Mouse (Mus musculus) gonadal fat pad, adult 2 months (tissue): ENCODE measurements around the gene Gm49366. TPM values are rescaled to one million over a fixed set of nuclear protein-coding genes. Genes with fewer than 3 reads are reported as not detected.
"Not testable (repeated sequence)": the region's sequence is repeated elsewhere in the genome, so short reads cannot be mapped to it uniquely, and the experiment has no call there.

ENCODE experiments used
- DNase-seq: peaks from one replicate; pipeline ENCODE4 v3.0.0-alpha.2; 2012; ENCODE audit warnings: low read depth
- polyA plus RNA-seq: library from polyadenylated mRNA; depleted of rRNA; stranded (reverse); fragments of >200 nt; gene quantifications from 2 replicates; pipeline ENCODE4 v1.2.3, GENCODE M21; 2012; rRNA removed

Gm49366 gene
- polyA plus RNA-seq, 1 experiment: not detected

GRCm38 (mm10) chr12:84083842-84084241 lies 45.1 kb downstream of the Gm49366 start:
- peak; percentile 94 for DNase-seq

GRCm38 (mm10) chr12:84084581-84084980 lies 45.8 kb downstream of the Gm49366 start:
- peak; percentile 97 for DNase-seq

- DNase-seq: not testable (repeated sequence)
Observed at GRCm38 (mm10) chr12:84094666-84095065, 55.9 kb downstream of the Gm49366 start.

- DNase-seq: no peak
Observed at GRCm38 (mm10) chr12:84099605-84100004, 60.9 kb downstream of the Gm49366 start.

- DNase-seq: no peak
Observed at GRCm38 (mm10) chr12:84100071-84100470, 61.3 kb downstream of the Gm49366 start.

- not testable (repeated sequence) for DNase-seq
Observed at GRCm38 (mm10) chr12:84100604-84101492, 62.1 kb downstream of the Gm49366 start, which contains the start of gene Acot6. TSS of gene Acot6 (plus strand) at chr12:84100654.

- no peak for DNase-seq
Observed at GRCm38 (mm10) chr12:84101493-84101845, 62.7 kb downstream of the Gm49366 start.

- no peak for DNase-seq
Observed at GRCm38 (mm10) chr12:84107012-84107411, 68.3 kb downstream of the Gm49366 start.

GRCm38 (mm10) chr12:84107692-84108091 lies 69.0 kb downstream of the Gm49366 start:
- DNase-seq: no peak

Other genes with a start within 250 kb of the Gm49366 start
- 47.3 and 57.3 TPM in 2 replicates for gene Numb, start 117.0 kb upstream of the Gm49366 start, polyA plus RNA-seq
- 8.4 and 10.7 TPM in 2 replicates for gene Riox1, start 88.3 kb upstream of the Gm49366 start, polyA plus RNA-seq
- not detected in 2 replicates for gene Heatr4, start 54.1 kb upstream of the Gm49366 start, polyA plus RNA-seq
- 11.6 and 17.6 TPM in 2 replicates for gene Acot2, start 51.1 kb upstream of the Gm49366 start, polyA plus RNA-seq
- 17.8 and 23.1 TPM in 2 replicates for gene Acot1, start 29.4 kb upstream of the Gm49366 start, polyA plus RNA-seq
- gene Acot4, start 556 bp upstream of the Gm49366 start, polyA plus RNA-seq: 2.4 and 2.7 TPM in 2 replicates
- not detected in 2 replicates for gene Acot3, start 13.2 kb downstream of the Gm49366 start, polyA plus RNA-seq
- gene Acot5, start 30.4 kb downstream of the Gm49366 start, polyA plus RNA-seq: 0.26 and 0.74 TPM in 2 replicates
- gene Acot6, start 61.7 kb downstream of the Gm49366 start, polyA plus RNA-seq: 4.8 and 5.0 TPM in 2 replicates
- gene Dnal1, start 75.4 kb downstream of the Gm49366 start, polyA plus RNA-seq: 4.2 and 7.2 TPM in 2 replicates
- 0.15 and 0.16 TPM in 2 replicates for gene Pnma1, start 109.6 kb downstream of the Gm49366 start, polyA plus RNA-seq
- gene Elmsan1, start 179.9 kb downstream of the Gm49366 start, polyA plus RNA-seq: 11.2 and 16.1 TPM in 2 replicates
- 21.5 and 29.9 TPM in 2 replicates for gene Ptgr2, start 246.3 kb downstream of the Gm49366 start, polyA plus RNA-seq